Mouse (Mus musculus) G1E (cell line): ENCODE measurements at regions not wholly inside any gene's neighbourhood (a gene's known extent, or its start where the extent isn't known, plus 50 kb on each side); places are given as distances from the start of the nearest gene placed in this dataset.

ENCODE experiments used
- CTCF ChIP-seq: IDR thresholded peaks from 2 replicates; pipeline ENCODE4 v1.5.1; 2012; ENCODE audit warnings: low read depth, low read length, inconsistent platforms, mixed read lengths
- GATA1 ChIP-seq: IDR thresholded peaks from 2 replicates; pipeline ENCODE4 v1.6.1; 2012; ENCODE audit warnings: borderline replicate concordance, low read length, inconsistent platforms, mixed read lengths
- POLR2AphosphoS5 ChIP-seq: IDR thresholded peaks from 2 replicates; pipeline ENCODE4 v1.6.1; 2012; ENCODE audit warnings: low read depth, low read length, inconsistent platforms; ENCODE audit not compliant: insufficient replicate concordance
- TAL1 ChIP-seq: conservative IDR thresholded peaks from 2 replicates; pipeline ENCODE4 v1.6.1; 2012; ENCODE audit warnings: low read depth, low read length, inconsistent platforms, mixed read lengths

DNA sequence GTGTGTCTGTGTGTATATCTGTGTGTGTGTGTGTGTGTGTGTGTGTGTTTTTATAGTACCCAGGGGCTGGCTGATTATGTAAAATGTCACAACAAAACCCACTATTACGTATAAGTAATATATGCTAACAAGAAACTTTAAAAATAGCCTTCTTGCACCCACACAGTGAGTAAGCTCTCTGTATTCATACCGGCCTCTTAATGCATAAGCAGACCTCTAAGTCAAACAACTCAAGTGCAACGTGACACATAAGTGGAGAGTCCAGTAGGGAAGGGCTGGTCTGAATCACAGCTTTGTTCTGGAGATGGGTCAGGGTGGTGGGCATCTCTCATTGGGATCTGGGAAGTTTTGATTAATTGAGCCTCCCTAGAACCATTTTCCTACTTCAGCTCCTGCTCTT is 107.7 kb upstream of the Kdm8 start:
- TF ChIP-seq CTCF (no peak), GATA1 (no peak), TAL1 (no peak), POLR2AphosphoS5 (no peak)
